Mouse (Mus musculus): ENCODE results near the gene Lats2.
"Not testable (repeated sequence)": the region's sequence is repeated elsewhere in the genome, so short reads cannot be mapped to it uniquely, and the experiment has no call there.

Gene Lats2

GRCm38 (mm10) chr14:57695550-57695949 is 62.6 kb downstream of the Lats2 start:
- no peak for ATAC-seq (ENCODE audit: low TSS enrichment)

GRCm38 (mm10) chr14:57694246-57694645 is 63.9 kb downstream of the Lats2 start:
- ATAC-seq (ENCODE audit: low TSS enrichment) = no peak

- no peak for ATAC-seq (ENCODE audit: low TSS enrichment)
Observed at GRCm38 (mm10) chr14:57692517-57693130, 65.6 kb downstream of the Lats2 start.

GRCm38 (mm10) chr14:57691316-57691715 is 66.9 kb downstream of the Lats2 start:
- ATAC-seq (ENCODE audit: low TSS enrichment) = no peak

- no peak for ATAC-seq (ENCODE audit: low TSS enrichment)
Observed at GRCm38 (mm10) chr14:57690681-57691080, 67.5 kb downstream of the Lats2 start.

- ATAC-seq (ENCODE audit: low TSS enrichment) = not testable (repeated sequence)
Observed at GRCm38 (mm10) chr14:57688066-57688465, 70.1 kb downstream of the Lats2 start.

GRCm38 (mm10) chr14:57687441-57687840 is 70.7 kb downstream of the Lats2 start:
- no peak for ATAC-seq (ENCODE audit: low TSS enrichment)

- no peak for ATAC-seq (ENCODE audit: low TSS enrichment)
Observed at GRCm38 (mm10) chr14:57686647-57687046, 71.5 kb downstream of the Lats2 start.

- ATAC-seq (ENCODE audit: low TSS enrichment) = no peak
Observed at GRCm38 (mm10) chr14:57684579-57684978, 73.6 kb downstream of the Lats2 start.

- no peak for ATAC-seq (ENCODE audit: low TSS enrichment)
Observed at GRCm38 (mm10) chr14:57682751-57683150, 75.4 kb downstream of the Lats2 start.

- peak; percentile 88 for ATAC-seq (ENCODE audit: low TSS enrichment)
Observed at GRCm38 (mm10) chr14:57679958-57680535, 78.1 kb downstream of the Lats2 start.

- no peak for ATAC-seq (ENCODE audit: low TSS enrichment)
Observed at GRCm38 (mm10) chr14:57679523-57679922, 78.7 kb downstream of the Lats2 start.

GRCm38 (mm10) chr14:57675481-57675880 is 82.7 kb downstream of the Lats2 start:
- ATAC-seq (ENCODE audit: low TSS enrichment) = no peak

- no peak for ATAC-seq (ENCODE audit: low TSS enrichment)
Observed at GRCm38 (mm10) chr14:57665628-57665950, 92.6 kb downstream of the Lats2 start.

- peak; percentile 97 for ATAC-seq (ENCODE audit: low TSS enrichment)
Observed at GRCm38 (mm10) chr14:57664822-57665627, 93.2 kb downstream of the Lats2 start, which contains the start of gene Xpo4. Xpo4 (minus strand) TSS chr14:57665430.

- peak; percentile 47 for ATAC-seq (ENCODE audit: low TSS enrichment)
Observed at GRCm38 (mm10) chr14:57664311-57664821, 93.8 kb downstream of the Lats2 start.

- ATAC-seq (ENCODE audit: low TSS enrichment) = no peak
Observed at GRCm38 (mm10) chr14:57663630-57664029, 94.6 kb downstream of the Lats2 start.

GRCm38 (mm10) chr14:57658301-57658700 is 99.9 kb downstream of the Lats2 start:
- no peak for ATAC-seq (ENCODE audit: low TSS enrichment)

GRCm38 (mm10) chr14:57657500-57657899 is 100.7 kb downstream of the Lats2 start:
- ATAC-seq (ENCODE audit: low TSS enrichment) = no peak

GRCm38 (mm10) chr14:57656519-57656918 is 101.7 kb downstream of the Lats2 start:
- not testable (repeated sequence) for ATAC-seq (ENCODE audit: low TSS enrichment)

GRCm38 (mm10) chr14:57649501-57649900 is 108.7 kb downstream of the Lats2 start:
- no peak for ATAC-seq (ENCODE audit: low TSS enrichment)

GRCm38 (mm10) chr14:57646155-57646554 is 112.0 kb downstream of the Lats2 start:
- ATAC-seq (ENCODE audit: low TSS enrichment) = no peak
